Mouse (Mus musculus) G1E (cell line): ENCODE results near the gene Dock7. TPM values are rescaled to one million over a fixed set of nuclear protein-coding genes. Genes with fewer than 3 reads are reported as not detected.

Source experiments
- ATAC-seq: 2 replicates; pipeline ENCODE4 v1.8.0; 2016; ENCODE audit warnings: mild to moderate bottlenecking; ENCODE audit not compliant: insufficient number of reproducible peaks, poor library complexity, low FRiP score, severe bottlenecking; ENCODE audit errors: extremely low read depth
- DNase-seq: peaks from one replicate; pipeline ENCODE4 v3.0.0; 2012; ENCODE audit warnings: low spot score
- H3K27me3 ChIP-seq: 2 replicates; pipeline ENCODE4 v1.6.1; 2012; ENCODE audit warnings: mild to moderate bottlenecking, low read length, inconsistent platforms; ENCODE audit not compliant: insufficient read depth
- H3K36me3 ChIP-seq: replicated peaks from 2 replicates; pipeline ENCODE3; 2012; ENCODE audit warnings: mild to moderate bottlenecking, inconsistent platforms
- H3K4me1 ChIP-seq: 2 replicates; pipeline ENCODE4 v1.6.1; 2012; ENCODE audit warnings: low read depth, low read length, inconsistent platforms, mixed read lengths; ENCODE audit not compliant: insufficient read depth
- H3K4me3 ChIP-seq: 2 replicates; pipeline ENCODE4 v1.5.1; 2012; ENCODE audit warnings: low read depth, mild to moderate bottlenecking, inconsistent platforms, low read length, moderate library complexity, mixed read lengths
- H3K9me3 ChIP-seq: replicated peaks from 2 replicates; pipeline ENCODE4 v1.6.1; 2012; ENCODE audit warnings: inconsistent platforms
- CTCF ChIP-seq: IDR thresholded peaks from 2 replicates; pipeline ENCODE4 v1.5.1; 2012; ENCODE audit warnings: low read depth, low read length, inconsistent platforms, mixed read lengths
- GATA1 ChIP-seq: IDR thresholded peaks from 2 replicates; pipeline ENCODE4 v1.6.1; 2012; ENCODE audit warnings: borderline replicate concordance, low read length, inconsistent platforms, mixed read lengths
- GATA2 ChIP-seq: IDR thresholded peaks from 2 replicates; pipeline ENCODE4 v1.6.1; 2012; ENCODE audit warnings: low read depth, low read length, inconsistent platforms, borderline replicate concordance
- POLR2AphosphoS5 ChIP-seq: IDR thresholded peaks from 2 replicates; pipeline ENCODE4 v1.6.1; 2012; ENCODE audit warnings: low read depth, low read length, inconsistent platforms; ENCODE audit not compliant: insufficient replicate concordance
- TAL1 ChIP-seq: conservative IDR thresholded peaks from 2 replicates; pipeline ENCODE4 v1.6.1; 2012; ENCODE audit warnings: low read depth, low read length, inconsistent platforms, mixed read lengths
- polyA plus RNA-seq: library from polyadenylated mRNA; stranded (reverse); fragments of >175 nt; gene quantifications from 2 replicates; pipeline ENCODE4 v1.2.3, GENCODE M21; 2012
- total RNA-seq, 2 experiments: library from RNA; stranded (forward) in 1 of 2; stranded (reverse) in 1 of 2; fragments of 200-1000 nt in 1 of 2; fragments of >200 nt in 1 of 2; fragmentation: Nextera tagmentation in 1 of 2; gene quantifications; 2 replicates each; pipeline ENCODE4 v1.2.3; 2014 to 2017

Dock7 gene
- total and polyA plus RNA-seq, 3 experiments: 1.9 TPM; not detected in 2

DNA sequence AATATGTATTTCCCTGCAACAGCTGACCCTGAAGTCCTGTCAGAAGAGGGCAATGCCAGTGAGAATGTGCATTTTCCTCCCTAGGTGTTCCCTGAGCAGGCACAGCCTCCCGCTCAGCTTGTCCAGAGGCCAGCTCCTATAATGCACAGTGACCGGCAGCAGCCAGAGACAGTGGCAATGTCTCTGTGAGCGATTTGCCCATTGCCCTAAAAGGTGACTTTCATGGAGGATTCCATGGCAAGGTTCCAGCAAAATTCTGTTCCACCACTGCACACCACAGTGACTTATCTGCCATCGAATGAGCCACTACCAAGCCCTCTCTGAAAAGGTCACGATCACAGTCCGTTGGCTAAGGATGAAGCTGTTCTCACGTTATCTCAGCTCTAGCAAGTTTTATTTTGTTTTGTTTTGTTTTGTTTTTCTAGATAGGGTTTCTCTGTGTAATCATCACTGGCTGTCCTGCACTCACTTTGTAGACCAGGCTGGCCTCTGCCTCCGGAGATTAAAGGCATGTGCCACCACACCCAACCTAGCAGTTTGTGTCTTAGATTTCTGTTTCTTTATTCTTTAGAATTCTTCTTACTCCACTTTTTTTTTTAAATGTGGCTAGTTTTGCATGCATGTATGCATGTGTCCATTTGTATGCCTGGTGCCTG is 17.4 kb upstream of the Dock7 start:
- DNase-seq (no peak), ATAC-seq (no peak)
- H3K27me3 ChIP-seq: no peaks in the 10 kb centered on the region
- peaks cover 37% of the 10 kb centered on the region for H3K9me3 ChIP-seq
- TF ChIP-seq GATA1 (no peak), POLR2AphosphoS5 (no peak), GATA2 (no peak), CTCF (no peak), TAL1 (no peak)
- no peak overlapping the region for H3K4me3 ChIP-seq
- no peaks in the 10 kb centered on the region for H3K4me1 ChIP-seq
- H3K36me3 ChIP-seq: no peaks in the 10 kb centered on the region

DNA sequence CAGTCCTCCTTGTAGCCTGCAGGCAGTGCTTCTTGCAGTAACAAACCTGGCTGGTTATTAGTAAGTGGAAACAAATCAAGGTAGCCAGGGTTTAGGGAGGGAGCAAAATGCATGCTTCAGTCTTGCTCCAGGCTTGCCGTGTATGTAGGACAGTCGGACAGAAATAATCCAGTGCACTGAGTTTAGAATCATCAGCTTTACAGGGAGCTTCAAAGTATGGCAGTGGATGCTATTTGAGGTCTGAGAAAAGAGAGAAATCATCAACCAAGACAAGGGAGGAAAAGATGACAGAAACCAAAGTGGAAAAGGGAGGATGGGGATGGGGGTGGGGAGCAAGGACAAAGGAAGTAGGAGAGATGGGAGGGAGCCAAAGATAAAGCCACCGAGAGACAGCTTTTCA is 13.8 kb upstream of the Dock7 start:
- H3K9me3 ChIP-seq: peaks cover 52% of the 10 kb centered on the region
- no peak overlapping the region for H3K4me3 ChIP-seq
- no peaks in the 10 kb centered on the region for H3K27me3 ChIP-seq
- no peak for TF ChIP-seq GATA1
- H3K4me1 ChIP-seq: no peaks in the 10 kb centered on the region
- no peak for DNase-seq
- ATAC-seq: no peak
- H3K36me3 ChIP-seq: no peaks in the 10 kb centered on the region

DNA sequence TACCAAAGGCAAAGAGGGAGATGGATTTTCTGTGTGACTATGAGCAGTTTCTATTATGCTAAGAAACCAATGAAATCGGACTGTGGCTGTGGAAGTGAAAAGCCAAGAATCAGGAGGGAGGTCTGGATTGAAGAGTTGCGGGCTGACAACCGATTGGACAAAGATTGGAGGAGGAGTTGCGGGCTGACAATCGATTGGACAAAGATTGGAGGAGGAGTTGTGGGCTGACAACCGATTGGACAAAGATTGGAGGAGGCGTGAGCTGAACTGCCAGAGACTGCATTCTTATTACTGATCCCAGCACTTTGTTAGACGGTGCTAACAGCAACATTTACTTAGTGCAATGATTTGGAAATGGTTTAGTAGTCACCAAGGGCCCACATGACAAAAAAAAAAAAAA is 12.6 kb upstream of the Dock7 start:
- no peaks in the 10 kb centered on the region for H3K36me3 ChIP-seq
- no peaks in the 10 kb centered on the region for H3K27me3 ChIP-seq
- H3K9me3 ChIP-seq: peaks cover 49% of the 10 kb centered on the region
- TF ChIP-seq TAL1: no peak
- no peak for TF ChIP-seq GATA1
- no peak for TF ChIP-seq POLR2AphosphoS5
- no peak for TF ChIP-seq GATA2
- no peak for TF ChIP-seq CTCF
- no peak overlapping the region for H3K4me3 ChIP-seq
- ATAC-seq (no peak), DNase-seq (no peak)
- no peaks in the 10 kb centered on the region for H3K4me1 ChIP-seq

DNA sequence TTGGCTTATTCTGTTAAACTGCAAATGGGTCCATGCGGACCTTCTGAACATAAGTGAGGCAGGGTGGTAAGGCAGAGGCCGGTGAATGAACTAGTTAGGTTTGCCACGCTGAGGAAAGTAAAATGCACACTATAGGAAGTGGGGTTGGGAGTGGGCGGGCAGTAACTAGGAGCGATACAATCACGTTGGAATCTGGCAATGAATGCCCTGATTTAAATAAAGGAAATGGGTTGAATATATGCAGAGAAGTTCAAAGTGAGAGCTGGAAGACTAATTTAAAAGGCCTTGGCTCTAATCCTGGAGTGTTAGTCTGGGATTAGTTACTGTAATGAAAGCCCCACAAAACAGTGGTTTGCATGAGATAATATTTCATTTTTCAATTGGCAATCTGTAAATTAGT is 12.0 kb upstream of the Dock7 start:
- no peak overlapping the region for H3K4me3 ChIP-seq
- DNase-seq: no peak
- TF ChIP-seq POLR2AphosphoS5 (no peak), GATA2 (no peak), GATA1 (no peak), TAL1 (no peak), CTCF (no peak)
- no peaks in the 10 kb centered on the region for H3K27me3 ChIP-seq
- H3K36me3 ChIP-seq: no peaks in the 10 kb centered on the region
- H3K4me1 ChIP-seq: no peaks in the 10 kb centered on the region
- no peak for ATAC-seq
- H3K9me3 ChIP-seq: peaks cover 45% of the 10 kb centered on the region

DNA sequence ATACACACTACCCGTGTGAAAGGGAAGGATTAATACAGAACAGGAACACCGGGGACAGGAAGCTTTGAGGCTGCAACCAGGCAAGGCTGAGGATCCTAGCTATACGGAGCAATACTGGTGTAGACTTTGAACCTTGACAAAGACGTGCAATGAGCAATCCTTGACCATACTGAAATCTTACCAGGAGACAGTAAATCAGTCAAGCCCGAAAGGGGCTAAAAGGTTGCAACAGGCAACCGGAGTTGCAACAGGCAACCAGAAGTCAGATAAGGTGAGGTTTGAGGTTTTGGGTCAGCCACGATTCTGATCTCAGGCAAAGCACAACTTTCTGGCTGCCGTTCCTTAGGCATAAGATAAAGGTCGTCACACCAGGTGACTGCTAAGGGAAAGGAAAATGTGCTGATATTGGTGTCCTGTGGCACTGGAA is 10.5 kb upstream of the Dock7 start:
- ATAC-seq (no peak), DNase-seq (no peak)

DNA sequence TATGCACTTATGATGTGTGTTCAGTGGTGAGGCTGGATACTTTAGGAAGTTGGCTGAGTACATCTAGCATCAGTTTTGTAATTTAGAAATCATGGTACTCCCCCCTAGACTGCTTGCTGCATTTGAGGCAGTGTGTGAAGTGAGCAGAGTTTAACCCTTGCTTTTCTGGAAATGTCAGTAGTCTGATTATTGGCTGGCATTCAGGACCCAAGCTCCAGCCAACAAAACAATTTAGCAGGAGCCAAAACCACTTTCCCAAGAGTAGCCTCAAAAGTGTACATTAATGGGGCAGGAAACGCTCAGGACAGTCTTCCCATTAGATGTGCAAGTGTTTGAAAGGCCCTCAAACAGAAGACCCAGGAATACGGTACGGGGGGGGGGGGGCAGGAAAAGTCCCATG is 2.8 kb upstream of the Dock7 start:
- Histone ChIP-seq H3K36me3 (no peaks in the 10 kb centered on the region), H3K4me1 (no peaks in the 10 kb centered on the region), H3K27me3 (no peaks in the 10 kb centered on the region), H3K9me3 (peaks cover 36% of the 10 kb centered on the region), H3K4me3 (no peak overlapping the region)
- TF ChIP-seq TAL1: no peak
- no peak for TF ChIP-seq CTCF
- no peak for TF ChIP-seq POLR2AphosphoS5
- no peak for TF ChIP-seq GATA2
- no peak for TF ChIP-seq GATA1
- ATAC-seq (no peak), DNase-seq (no peak)

More for the DNA sequence above, 10.5 kb upstream of the Dock7 start:
- H3K36me3 ChIP-seq: no peaks in the 10 kb centered on the region
- no peak for TF ChIP-seq GATA2
- TF ChIP-seq GATA1: no peak
- no peak for TF ChIP-seq CTCF
- TF ChIP-seq TAL1: no peak
- TF ChIP-seq POLR2AphosphoS5: no peak
- H3K27me3 ChIP-seq: no peaks in the 10 kb centered on the region
- peaks cover 50% of the 10 kb centered on the region for H3K9me3 ChIP-seq
- H3K4me3 ChIP-seq: no peak overlapping the region
- H3K4me1 ChIP-seq: no peaks in the 10 kb centered on the region

DNA sequence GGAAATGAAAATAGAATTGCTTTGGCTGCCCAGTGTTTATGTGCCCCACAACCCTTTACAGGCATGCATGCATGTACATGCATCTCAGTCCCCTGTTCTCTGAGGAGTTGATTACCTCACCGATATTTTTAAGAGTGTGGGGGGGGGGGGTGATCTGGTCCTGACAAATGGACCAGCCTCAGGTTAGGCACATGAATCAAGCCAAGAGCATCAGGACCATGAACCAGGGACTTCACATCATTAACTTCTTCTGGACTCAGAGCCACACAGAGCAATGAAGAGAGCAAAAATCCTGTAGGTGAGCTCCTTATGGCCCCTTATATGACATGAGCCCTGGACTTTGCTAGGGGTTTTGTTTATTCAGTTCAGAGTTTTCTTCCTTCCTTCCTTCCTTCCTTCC is 2.1 kb upstream of the Dock7 start:
- DNase-seq (no peak), ATAC-seq (no peak)
- no peaks in the 10 kb centered on the region for H3K4me1 ChIP-seq
- H3K9me3 ChIP-seq: peaks cover 36% of the 10 kb centered on the region
- H3K4me3 ChIP-seq: no peak overlapping the region
- no peaks in the 10 kb centered on the region for H3K36me3 ChIP-seq
- no peaks in the 10 kb centered on the region for H3K27me3 ChIP-seq
- no peak for TF ChIP-seq GATA1
- TF ChIP-seq TAL1: no peak
- TF ChIP-seq CTCF: no peak
- no peak for TF ChIP-seq GATA2
- TF ChIP-seq POLR2AphosphoS5: no peak
